Mouse (Mus musculus): ENCODE data around the gene Pitx2. TPM values are rescaled to one million over a fixed set of nuclear protein-coding genes. Genes with fewer than 3 reads are reported as not detected.

Gene Pitx2
- total RNA-seq (2021), result 1 to 10 TPM; 9.0 to 9.2 TPM
- long read RNA-seq, experiment 1, partial matches to known transcripts, result 0 of 4 reads
- long read RNA-seq, experiment 1, other reads (novel, unspliced or antisense), result 0 of 4 reads
- long read RNA-seq, experiment 2, transcript Pitx2-202 (3 exons, 2,271 nt), result major isoform, 6 of 9 reads
- long read RNA-seq, experiment 2, partial matches to known transcripts, result 1 of 9 reads
- long read RNA-seq, experiment 2, other reads (novel, unspliced or antisense), result 0 of 9 reads

DNA sequence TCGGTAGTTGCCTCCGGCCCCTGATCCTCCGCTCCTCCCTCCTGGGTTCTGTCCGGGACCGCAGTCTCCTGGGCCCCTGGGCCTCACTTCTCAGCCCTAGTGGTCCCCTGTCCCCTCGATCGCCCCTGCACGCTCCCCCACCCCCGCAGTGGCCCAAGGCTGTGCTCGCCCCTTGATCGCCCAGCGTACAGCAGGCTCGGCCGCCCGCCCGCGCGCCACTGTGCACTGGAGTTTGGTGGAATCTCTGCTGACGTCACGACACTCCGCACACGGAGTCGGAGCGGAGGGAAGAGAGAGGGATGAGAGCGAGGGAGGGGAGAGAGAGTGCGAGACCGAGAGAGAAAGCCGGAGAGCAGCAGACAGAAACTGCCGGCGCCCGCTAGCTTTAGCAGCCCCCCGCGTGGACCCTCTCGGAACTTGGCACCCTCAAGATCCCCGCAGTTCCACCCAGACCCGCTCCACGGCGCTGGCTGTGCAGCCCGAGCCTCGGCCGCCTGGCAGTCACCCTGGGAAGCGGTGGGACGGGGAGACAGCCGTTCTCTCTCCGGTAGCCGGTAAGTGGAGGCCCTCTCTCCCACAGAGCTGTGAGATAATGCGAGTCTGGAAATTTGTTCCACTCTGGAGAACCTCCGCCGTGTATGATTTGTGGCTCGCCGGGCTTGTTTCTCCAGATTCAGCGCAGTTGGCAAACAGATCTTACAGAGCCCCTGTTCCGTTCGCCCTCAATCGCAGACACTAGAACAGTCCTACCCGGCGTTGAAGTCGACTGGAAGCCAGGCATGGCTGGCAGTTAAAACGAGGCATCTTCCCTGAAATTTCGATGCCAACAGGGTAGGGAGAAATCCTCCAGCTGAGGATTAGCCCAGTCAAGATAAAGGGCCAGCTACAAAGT is at the start of gene Pitx2:
TSS of gene Pitx2 (plus strand) at position 270 of the 892 bp plus-strand sequence.
- DNase-seq, result peak; percentile 66
- intact Hi-C loops (cut with DNase I; ENCODE audit: low total_unique reads), result loop anchor here (5.0 to 10.0 kb wide), 4 partner anchors 315 to 1195 kb away; no protein-coding TSS in a partner anchor

- no peak for DNase-seq
- intact Hi-C loops (cut with DNase I; ENCODE audit: low total_unique reads), result no loop called here
Measured at GRCm38 (mm10) chr3:129150001-129150400, 49.7 kb upstream of the Pitx2 start.

- intact Hi-C loops (cut with DNase I; ENCODE audit: low total_unique reads), result no loop called here
- DNase-seq, result no peak
Measured at GRCm38 (mm10) chr3:129151096-129151685, 48.5 kb upstream of the Pitx2 start.

GRCm38 (mm10) chr3:129158812-129159370 is 40.8 kb upstream of the Pitx2 start:
- no peak for DNase-seq
- intact Hi-C loops (cut with DNase I; ENCODE audit: low total_unique reads), result no loop called here

DNA sequence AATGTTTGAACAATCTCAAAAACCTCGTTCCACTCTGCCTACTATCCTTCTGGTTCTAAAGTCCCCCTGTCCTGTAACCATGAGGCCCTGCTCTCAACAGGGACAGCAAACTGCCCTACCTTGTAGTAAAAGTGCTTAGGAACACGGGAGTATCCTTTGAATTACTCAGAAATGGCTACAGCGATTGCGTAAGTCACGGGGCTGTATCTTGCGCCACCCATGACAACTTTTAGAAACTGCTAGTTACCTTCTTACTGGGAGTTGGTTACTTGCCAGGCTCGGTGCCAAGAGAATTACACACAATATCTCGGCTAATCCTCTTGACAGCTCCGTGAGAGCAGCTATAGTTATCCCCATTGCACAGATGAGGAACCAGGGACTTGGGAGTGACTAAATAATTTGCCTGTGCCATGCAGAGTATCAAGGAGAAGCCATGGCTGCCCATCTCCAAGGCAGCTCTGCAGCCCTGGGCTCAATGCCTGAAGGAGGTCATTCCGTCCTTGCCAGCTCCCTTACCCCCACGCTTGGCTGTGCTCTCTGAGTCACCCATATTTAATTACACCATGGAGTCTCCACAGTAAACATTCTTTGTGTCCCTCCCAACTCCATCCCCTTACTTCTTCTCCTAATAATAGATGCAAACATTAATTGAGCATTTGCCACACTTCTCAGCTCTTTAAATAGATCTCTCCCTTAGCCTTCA is 38.2 kb upstream of the Pitx2 start:
- intact Hi-C loops (cut with DNase I; ENCODE audit: low total_unique reads), result no loop called here
- DNase-seq, result no peak

DNA sequence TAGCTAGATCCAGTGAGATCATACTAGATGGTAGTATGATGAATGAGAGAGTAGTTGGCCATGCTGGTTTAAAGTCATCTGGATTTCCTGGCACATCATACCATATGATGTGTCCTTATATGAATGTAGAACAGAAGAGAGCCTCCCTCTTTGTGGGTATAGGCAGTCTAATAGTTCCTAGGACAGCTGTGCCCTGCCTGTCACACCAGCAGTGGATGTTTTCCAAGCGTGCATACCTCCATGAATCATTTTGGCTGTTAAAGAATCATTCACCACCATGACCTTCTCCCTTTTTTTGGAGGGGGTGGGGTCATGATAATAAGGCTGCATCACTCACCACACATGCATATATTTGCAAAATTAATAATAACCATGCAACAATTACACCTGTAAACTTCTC is 35.4 kb upstream of the Pitx2 start:
- intact Hi-C loops (cut with DNase I; ENCODE audit: low total_unique reads), result no loop called here
- no peak for DNase-seq

GRCm38 (mm10) chr3:129165715-129166114 is 34.0 kb upstream of the Pitx2 start:
- intact Hi-C loops (cut with DNase I; ENCODE audit: low total_unique reads), result no loop called here
- peak; percentile 10 for DNase-seq

- intact Hi-C loops (cut with DNase I; ENCODE audit: low total_unique reads), result no loop called here
- no peak for DNase-seq
Measured at GRCm38 (mm10) chr3:129166684-129167083, 33.0 kb upstream of the Pitx2 start.

DNA sequence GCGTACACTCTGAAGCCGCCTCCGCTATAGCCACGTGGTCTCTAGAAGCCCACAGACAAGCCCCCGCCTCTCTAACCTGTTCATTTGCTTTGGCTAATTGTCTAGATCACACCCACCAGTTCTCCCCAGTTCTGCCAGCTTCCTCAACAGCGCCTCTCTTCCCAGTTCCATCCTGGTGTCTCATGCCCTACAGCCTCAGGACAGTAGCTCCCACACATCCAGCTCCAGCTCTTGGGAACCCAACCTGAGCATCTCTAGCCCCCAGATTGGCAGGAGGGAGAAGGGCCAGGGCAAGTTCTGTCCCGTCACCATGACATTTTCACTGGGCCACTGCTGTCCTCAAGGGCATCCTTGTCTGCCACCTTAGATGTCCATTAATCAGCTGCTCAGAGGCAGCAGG is 29.3 kb upstream of the Pitx2 start:
- no peak for DNase-seq
- intact Hi-C loops (cut with DNase I; ENCODE audit: low total_unique reads), result no loop called here

DNA sequence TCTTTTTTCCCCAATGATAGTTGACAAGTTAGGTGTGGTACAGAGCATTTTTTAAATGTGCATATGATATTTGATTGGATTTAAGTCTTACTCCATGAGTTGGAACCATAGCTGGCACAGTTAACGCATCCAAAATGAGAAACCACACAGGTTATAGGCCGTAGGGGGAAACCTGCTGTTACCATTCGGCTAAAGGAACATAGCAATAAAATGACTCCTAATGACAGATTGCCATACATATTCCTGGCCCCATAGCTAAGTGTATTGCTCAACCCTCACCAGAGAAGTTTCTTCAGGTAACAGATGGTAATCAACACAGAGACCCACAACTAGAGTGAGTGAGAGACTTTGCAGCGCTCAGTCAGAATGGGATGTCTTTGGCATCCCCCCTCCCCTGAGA is 27.9 kb upstream of the Pitx2 start:
- DNase-seq, result no peak
- intact Hi-C loops (cut with DNase I; ENCODE audit: low total_unique reads), result no loop called here

DNA sequence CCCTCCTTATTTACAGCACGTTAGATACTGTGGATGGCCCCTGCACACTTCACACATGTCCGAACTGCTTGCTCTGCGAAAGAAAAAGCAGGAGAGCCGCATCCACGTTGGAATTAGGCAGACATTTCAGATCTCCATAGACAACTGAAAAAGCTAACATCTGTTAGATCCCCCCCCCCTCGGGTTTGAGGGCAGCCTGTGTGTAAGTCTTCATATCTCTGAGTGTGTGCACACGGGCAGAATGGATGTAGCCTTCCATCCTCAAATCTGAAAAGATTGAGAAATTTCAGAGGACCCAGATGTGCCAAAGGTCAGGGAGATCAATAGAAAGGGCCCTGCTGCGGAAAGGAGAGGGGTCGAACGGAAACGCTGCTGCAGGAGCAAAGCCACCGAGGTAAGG is 5.2 kb upstream of the Pitx2 start:
- intact Hi-C loops (cut with DNase I; ENCODE audit: low total_unique reads), result loop anchor here (10.0 kb wide), 1 partner anchor 310 kb away; no protein-coding TSS in a partner anchor
- DNase-seq, result no peak

DNA sequence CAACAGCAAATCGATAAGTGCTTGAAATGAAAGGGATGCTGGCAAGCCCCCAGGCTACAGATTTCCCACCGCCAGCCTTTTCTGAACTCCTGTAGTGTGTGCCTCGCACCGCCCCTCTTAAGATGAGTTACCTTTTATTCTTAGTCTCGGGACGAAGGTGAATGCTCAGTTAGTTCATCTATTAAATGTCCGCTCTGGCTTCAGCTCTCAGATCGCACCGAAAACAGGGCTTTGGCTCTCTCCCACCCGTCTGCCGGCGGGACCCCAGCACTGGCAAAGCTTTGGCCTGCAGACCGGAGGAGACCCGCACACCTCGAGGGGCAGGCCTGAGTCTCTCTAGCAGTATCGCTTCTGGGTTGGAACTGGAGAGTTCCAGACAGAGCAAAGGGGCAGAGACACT is 4.6 kb upstream of the Pitx2 start:
- intact Hi-C loops (cut with DNase I; ENCODE audit: low total_unique reads), result loop anchor here (10.0 kb wide), 1 partner anchor 310 kb away; no protein-coding TSS in a partner anchor
- no peak for DNase-seq

DNA sequence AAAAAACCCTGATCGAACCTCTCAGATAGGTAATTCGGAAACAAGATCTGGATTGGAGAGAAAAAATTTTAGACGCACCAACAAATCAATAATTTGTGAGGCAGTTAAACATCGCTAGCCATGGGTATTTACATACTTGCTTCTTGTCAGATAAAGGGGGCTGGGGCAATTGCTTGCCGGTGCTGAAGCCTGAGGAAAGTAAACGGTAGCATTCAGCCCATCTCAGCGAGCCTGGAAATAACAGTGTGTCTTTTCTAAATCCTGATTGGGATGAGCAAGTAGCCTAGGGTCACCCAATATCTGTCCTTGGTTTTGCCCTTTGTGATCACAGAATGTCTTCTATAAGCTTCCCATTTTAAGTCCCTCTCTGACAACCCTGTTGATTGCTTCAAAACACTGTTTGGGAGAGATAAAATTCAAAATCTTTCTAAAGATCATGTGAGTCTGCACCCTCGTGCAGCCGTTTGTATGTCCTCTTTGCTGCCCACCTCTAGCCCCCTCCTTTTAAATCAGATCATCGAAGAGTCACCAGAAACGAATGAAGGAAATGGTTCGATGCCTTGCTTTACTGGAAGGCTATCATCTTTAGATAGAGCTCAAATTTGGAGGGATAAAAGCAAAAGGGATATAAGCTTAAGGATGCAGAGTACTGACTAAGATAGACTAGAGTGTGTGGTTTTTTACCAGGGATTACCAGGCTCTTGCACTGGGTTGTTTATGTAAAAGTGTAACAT is 3.7 kb upstream of the Pitx2 start:
- DNase-seq, result no peak
- intact Hi-C loops (cut with DNase I; ENCODE audit: low total_unique reads), result loop anchor here (10.0 kb wide), 1 partner anchor 311 kb away; no protein-coding TSS in a partner anchor

DNA sequence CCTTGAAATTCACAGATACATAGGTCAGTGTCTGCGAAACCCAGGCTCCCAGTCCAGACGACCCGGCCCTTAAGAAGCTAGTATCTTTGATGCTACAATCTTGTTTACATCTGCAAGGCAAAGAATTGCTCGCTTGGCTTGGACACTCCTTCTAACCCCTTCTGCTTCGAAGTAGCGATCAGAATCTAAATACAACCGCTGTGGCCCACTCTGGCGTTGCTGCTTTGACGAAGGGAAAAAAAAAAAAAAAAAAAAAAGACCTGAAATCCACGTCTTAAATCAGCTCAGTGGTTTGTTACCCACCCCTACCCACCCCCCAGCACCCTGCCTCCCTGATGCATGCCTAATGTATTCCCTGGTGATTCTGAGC is 3.1 kb upstream of the Pitx2 start:
- intact Hi-C loops (cut with DNase I; ENCODE audit: low total_unique reads), result loop anchor here (10.0 kb wide), 1 partner anchor 312 kb away; no protein-coding TSS in a partner anchor
- DNase-seq, result no peak

DNA sequence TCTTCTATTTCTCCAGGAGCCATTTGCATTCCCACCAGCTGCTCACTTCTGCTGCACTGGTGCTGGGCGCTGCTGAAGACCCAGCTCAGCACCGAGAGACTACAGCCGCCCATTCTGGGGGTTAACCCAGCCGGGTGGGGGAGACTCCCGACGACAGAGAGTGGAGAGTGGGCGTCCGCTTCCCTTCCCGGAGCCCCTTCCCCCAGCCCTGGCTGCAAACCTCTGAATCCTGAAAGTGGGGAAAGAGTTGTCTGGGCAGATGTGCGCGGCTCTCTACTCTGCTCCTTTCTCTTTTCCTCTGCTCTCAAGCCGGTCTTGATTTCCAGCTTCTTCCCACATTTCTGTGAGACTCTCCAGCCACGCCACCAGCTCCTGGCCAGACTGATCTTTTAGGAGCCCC is 2.6 kb upstream of the Pitx2 start:
- no peak for DNase-seq
- intact Hi-C loops (cut with DNase I; ENCODE audit: low total_unique reads), result loop anchor here (10.0 kb wide), 1 partner anchor 312 kb away; no protein-coding TSS in a partner anchor

- no peak for DNase-seq
- intact Hi-C loops (cut with DNase I; ENCODE audit: low total_unique reads), result loop anchor here (10.0 kb wide), 1 partner anchor 313 kb away; no protein-coding TSS in a partner anchor
Measured at GRCm38 (mm10) chr3:129197786-129198626, 1.7 kb upstream of the Pitx2 start.

DNA sequence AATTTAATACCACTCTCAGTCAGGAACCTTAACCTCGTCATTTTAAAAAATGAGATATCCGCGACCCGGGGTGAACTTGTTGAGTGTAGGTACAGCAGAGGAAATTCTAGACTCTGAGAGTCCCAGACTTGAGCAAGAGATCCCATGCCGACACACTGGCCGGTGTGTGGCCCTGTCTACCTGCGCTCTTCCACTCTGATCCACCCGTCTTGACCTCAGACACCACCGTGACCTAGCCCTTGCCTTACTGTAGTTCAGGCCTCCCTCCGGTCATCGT is 1.1 kb upstream of the Pitx2 start:
- intact Hi-C loops (cut with DNase I; ENCODE audit: low total_unique reads), result loop anchor here (10.0 kb wide), 1 partner anchor 314 kb away; no protein-coding TSS in a partner anchor
- no peak for DNase-seq

- intact Hi-C loops (cut with DNase I; ENCODE audit: low total_unique reads), result loop anchor here (10.0 kb wide), 1 partner anchor 314 kb away; no protein-coding TSS in a partner anchor
Measured at GRCm38 (mm10) chr3:129199160-129199608, 494 bp upstream of the Pitx2 start.

More at GRCm38 (mm10) chr3:129199160-129199608, 494 bp upstream of the Pitx2 start:
- no peak for DNase-seq
